8 mouse cellular contexts compared by ENCODE assay signal in genomic region chr2:104815561-104816370, GRCm38 (mm10). TPM values are rescaled to one million over a fixed set of nuclear protein-coding genes. Genes with fewer than 3 reads are reported as not detected.
DNase-seq lines count a peak whose midpoint lies in the region; ATAC-seq and TF ChIP-seq lines count a peak whose summit lies in the region.

No protein-coding gene starts in this region.

- TF ChIP-seq EP300 in lung, postnatal 0 days (IDR thresholded peaks at IDR 0.05) = no peak

- peak overlapping the region; percentile 94 for H3K4me3 ChIP-seq in forebrain, embryonic 10.5 days
- H3K4me3 ChIP-seq in layer of hippocampus, adult 2 months = peak overlapping the region; percentile 87
- H3K4me3 ChIP-seq in lung, postnatal 0 days (ENCODE audit: low read depth, low read length) = peak overlapping the region; percentile 91

- WGBS in forebrain, embryonic 10.5 days = under 1% methylated on average over 33 of the region's 33 CpGs
- under 1% methylated on average over 33 of the region's 33 CpGs for WGBS in lung, postnatal 0 days

- ATAC-seq in lung, postnatal 0 days = peak; percentile 25

- H3K27me3 ChIP-seq in forebrain, embryonic 10.5 days (ENCODE audit: poor library complexity, severe bottlenecking) = no peaks in the 10 kb centered on the region
- no peaks in the 10 kb centered on the region for H3K27me3 ChIP-seq in lung, postnatal 0 days (replicated peaks; ENCODE audit: insufficient read depth, low read length)

- no peak for TF ChIP-seq CTCF in layer of hippocampus, adult 2 months (conservative IDR thresholded peaks at IDR 0.05)
- TF ChIP-seq CTCF in lung, postnatal 0 days (IDR thresholded peaks at IDR 0.05) = no peak; the same call in 1 of the 2 replicates

- H3K9me3 ChIP-seq in forebrain, embryonic 10.5 days = no peaks in the 10 kb centered on the region
- no peaks in the 10 kb centered on the region for H3K9me3 ChIP-seq in lung, postnatal 0 days (ENCODE audit: low read length)

- intact Hi-C loops in heart, postnatal 14 days (cut with DNase I) = no loop called here

- H3K9ac ChIP-seq in lung, postnatal 0 days (replicated peaks; ENCODE audit: low read depth) = peak overlapping the region; percentile 90

- DNase-seq in ES-CJ7 (ENCODE audit: low read depth, low spot score) = peak; percentile 62
- peak; percentile 2 to 30 for DNase-seq in adrenal gland, postnatal 4 days (ENCODE audit: low spot score in 2 of 2)
- DNase-seq in forebrain, embryonic 10.5 days (ENCODE audit: extremely low spot score, low spot score) = peak; percentile 59
- DNase-seq in heart, postnatal 14 days = peak; percentile 37 to 42
- DNase-seq in layer of hippocampus, adult 2 months (ENCODE audit: low spot score in 2 of 2) = peak in 1 of 2 experiments; percentile 11
- DNase-seq in lung, postnatal 0 days (ENCODE audit: low spot score) = peak; percentile 55
- peak; percentile 61 for DNase-seq in retina, postnatal 1 day
- no peak for DNase-seq in testis, postnatal 10 days (ENCODE audit: low spot score)

- peak overlapping the region; percentile 96 for H3K4me2 ChIP-seq in lung, postnatal 0 days (replicated peaks; ENCODE audit: low read depth, low read length)

- H3K27ac ChIP-seq in forebrain, embryonic 10.5 days = peak overlapping the region; percentile 100
- peak overlapping the region; percentile 95 for H3K27ac ChIP-seq in layer of hippocampus, adult 2 months
- H3K27ac ChIP-seq in lung, postnatal 0 days (ENCODE audit: low read length) = peak overlapping the region; percentile 95

- H3K4me1 ChIP-seq in forebrain, embryonic 10.5 days = peaks cover 39% of the 10 kb centered on the region
- peaks cover 6% of the 10 kb centered on the region; the same call in 1 of the 2 replicates for H3K4me1 ChIP-seq in lung, postnatal 0 days (ENCODE audit: insufficient read depth, low read depth, low read length)

- peaks cover under 1% of the 10 kb centered on the region; the same call in 1 of the 2 replicates for H3K36me3 ChIP-seq in forebrain, embryonic 10.5 days (replicated peaks)
- no peaks in the 10 kb centered on the region for H3K36me3 ChIP-seq in lung, postnatal 0 days (ENCODE audit: insufficient read depth, low read length)

RNA-seq across cellular contexts. Expression of gene Qser1, which starts 0.8 kb away (rescaled TPM):
- total RNA-seq in adrenal gland, postnatal 4 days (2021) = 10 to 100 TPM; 25.5 to 28.1 TPM
- polyA plus RNA-seq in forebrain, embryonic 10.5 days (2016; fragmentation: Nextera tagmentation; extraction: Ambion mirVana) = 11.5 and 11.8 TPM in 2 replicates
- total RNA-seq in heart, postnatal 14 days (2021) = 10 to 100 TPM; 23.4 to 25.1 TPM
- 10 to 100 TPM in 1 of 2 experiments, 1 to 10 TPM in 1; 9.8 to 11.3 TPM for total RNA-seq in layer of hippocampus, adult 2 months (2021)
- polyA plus RNA-seq in lung, postnatal 0 days (2015; fragmentation: Nextera tagmentation; extraction: Ambion mirVana) = 3.3 and 3.7 TPM in 2 replicates

RNA-seq across cellular contexts. Expression of gene Prrg4, which starts 33.9 kb away (rescaled TPM):
- 1 to 10 TPM; 4.2 to 5.5 TPM for total RNA-seq in adrenal gland, postnatal 4 days (2021)
- 0.71 and 0.77 TPM in 2 replicates for polyA plus RNA-seq in forebrain, embryonic 10.5 days (2016; fragmentation: Nextera tagmentation; extraction: Ambion mirVana)
- 1 to 10 TPM; 1.5 to 2.0 TPM for total RNA-seq in heart, postnatal 14 days (2021)
- total RNA-seq in layer of hippocampus, adult 2 months (2021) = under 1 TPM; 0.47 to 0.56 TPM
- polyA plus RNA-seq in lung, postnatal 0 days (2015; fragmentation: Nextera tagmentation; extraction: Ambion mirVana) = 1.7 and 2.3 TPM in 2 replicates

RNA-seq across cellular contexts. Expression of gene Ccdc73, which starts 51.8 kb away (rescaled TPM):
- total RNA-seq in adrenal gland, postnatal 4 days (2021) = 1 to 10 TPM; 3.9 to 5.2 TPM
- 2.9 and 4.5 TPM in 2 replicates for polyA plus RNA-seq in forebrain, embryonic 10.5 days (2016; fragmentation: Nextera tagmentation; extraction: Ambion mirVana)
- total RNA-seq in heart, postnatal 14 days (2021) = 1 to 10 TPM; 3.2 to 4.9 TPM
- 1 to 10 TPM in 1 of 2 experiments, not detected in 1; 1.2 TPM for total RNA-seq in layer of hippocampus, adult 2 months (2021)
- polyA plus RNA-seq in lung, postnatal 0 days (2015; fragmentation: Nextera tagmentation; extraction: Ambion mirVana) = 9.2 and 11.9 TPM in 2 replicates
